Mouse (Mus musculus) left cerebral cortex, adult 8-10 months (tissue): Measurements from ENCODE around the gene Cmtm7. TPM values are rescaled to one million over a fixed set of nuclear protein-coding genes. Genes with fewer than 3 reads are reported as not detected.

Experiments
- DNase-seq, 2 experiments: peaks; one replicate each; pipeline ENCODE4 v3.0.0; 2022; ENCODE audit warnings: low spot score in 2 of 2
- total RNA-seq, 4 experiments: library from RNA; stranded (reverse); gene quantifications; 2 replicates each; pipeline ENCODE4 v1.2.4; 2022

The Cmtm7 gene
- 1 to 10 TPM; 2.7 to 6.4 (median 4.9) TPM for total RNA-seq

DNA sequence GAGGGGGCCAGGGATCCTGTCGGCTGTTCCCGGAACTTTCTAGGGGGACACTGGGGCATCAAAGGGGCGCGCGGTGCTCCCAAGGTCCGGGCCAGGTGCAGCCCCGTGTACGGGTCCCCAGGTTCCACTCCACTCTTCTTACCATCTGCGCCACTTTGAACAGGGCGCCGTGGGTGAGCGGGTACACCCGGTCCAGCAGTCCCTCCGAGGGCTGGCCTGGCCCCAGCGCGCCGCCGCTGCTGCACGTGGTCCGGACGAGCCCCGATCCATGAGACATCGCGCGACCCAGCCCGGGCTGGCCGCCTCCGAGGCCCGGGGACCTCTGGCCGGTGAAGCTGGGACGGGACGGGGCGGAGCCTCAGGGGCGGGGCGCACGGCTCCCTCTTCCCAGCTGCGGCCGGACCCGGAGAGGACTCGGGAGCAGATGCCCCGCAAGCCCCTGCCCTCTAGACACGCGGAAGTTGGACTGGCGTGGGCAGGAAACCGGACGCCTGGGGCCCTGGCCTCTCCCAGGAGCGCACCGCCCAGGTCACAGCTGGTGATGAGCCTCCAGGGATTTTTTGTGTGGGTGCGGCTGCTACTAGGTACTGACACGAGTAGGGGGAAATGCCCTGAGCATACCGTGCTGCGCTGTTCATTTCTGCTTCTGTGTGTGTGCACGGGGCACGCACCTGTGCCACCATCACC, at the start of gene Cmtm7:
Cmtm7 (minus strand) TSS at position 331 of the 687 bp plus-strand sequence.
- DNase-seq = no peak

DNA sequence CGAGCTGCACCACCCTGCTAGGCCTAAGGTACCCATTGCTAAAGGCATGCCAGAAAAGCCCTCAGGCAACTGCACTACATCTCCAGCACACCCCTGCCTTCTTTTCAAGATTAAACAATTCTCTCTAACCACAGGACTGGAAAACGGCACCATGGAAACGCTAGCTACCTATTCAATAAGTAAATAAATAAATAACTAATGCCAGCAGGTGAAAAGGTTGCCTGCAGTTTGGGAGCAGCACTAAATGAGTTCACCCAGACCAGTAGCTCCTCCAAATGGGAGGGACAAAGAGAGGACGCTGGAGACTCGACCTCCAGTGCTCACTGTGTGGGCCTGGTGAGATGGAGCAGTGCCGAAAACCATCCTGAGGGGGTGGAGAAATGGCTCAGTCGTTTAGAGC, 48.7 kb upstream of the Cmtm7 start:
- no peak for DNase-seq

DNA sequence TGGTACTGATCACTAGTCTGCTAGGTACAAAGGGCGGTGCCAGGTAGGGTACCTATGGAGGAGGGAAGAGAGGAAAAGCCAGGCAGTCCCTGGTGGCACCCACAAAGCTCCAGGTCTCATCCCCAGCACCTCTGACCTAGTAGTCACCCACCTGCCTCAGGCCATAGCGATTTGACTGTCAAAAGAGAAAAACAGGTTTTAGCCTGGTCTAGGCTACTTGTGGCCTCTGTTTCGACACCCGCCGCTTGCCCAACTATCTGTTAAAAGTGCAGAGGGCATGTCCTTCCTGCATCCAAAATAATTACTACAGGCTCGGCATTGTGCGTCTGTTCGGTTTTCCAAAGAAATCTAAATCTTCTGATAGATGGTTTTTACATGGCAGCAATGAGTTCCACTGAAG, 48.0 kb upstream of the Cmtm7 start:
- no peak for DNase-seq

DNA sequence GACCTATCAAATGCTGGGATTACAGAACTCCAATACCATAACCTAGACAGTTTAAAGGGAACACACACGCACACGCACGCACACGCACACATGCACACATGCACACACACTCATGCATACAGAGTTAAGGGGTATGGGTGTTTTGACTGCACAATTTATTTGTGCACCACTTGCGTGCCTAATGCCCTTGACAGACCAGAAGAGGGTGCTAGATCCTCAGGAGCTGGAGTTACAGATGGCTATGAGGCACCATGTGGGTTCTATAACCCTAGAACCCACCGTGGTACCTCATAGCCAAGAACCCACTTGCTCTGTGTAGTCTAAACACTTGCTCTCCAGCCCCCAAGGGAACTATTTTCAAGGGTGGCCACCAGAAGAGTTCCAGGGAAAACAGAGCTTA, 46.7 kb upstream of the Cmtm7 start:
- no peak for DNase-seq

DNA sequence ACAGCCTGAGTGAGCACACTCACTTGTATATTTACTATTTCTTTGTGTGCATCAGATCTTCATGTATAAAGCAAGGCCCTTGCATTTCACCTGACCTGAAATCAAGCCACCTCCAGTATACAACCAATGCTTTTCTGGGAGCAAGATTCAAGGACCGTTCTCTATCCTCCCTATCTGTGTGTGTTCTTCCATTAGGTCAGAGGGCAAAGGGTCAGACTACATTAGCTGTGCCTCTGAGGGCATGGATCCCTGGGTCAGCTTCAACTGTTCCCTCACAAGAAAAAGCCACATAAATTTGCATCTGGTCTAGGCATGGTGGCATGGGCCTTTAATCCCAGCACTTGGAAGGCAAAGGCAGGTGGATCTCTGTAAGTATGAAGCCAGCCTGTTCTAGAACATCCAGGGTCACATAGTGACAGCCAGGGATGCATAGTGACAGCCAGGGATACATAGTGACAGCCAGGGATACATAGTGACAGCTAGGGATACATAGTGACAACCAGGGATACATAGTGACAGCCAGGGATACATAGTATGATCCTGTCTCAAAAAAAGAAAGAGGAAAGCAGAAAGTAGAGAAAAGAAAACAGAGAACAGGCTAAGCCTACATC, 45.7 kb upstream of the Cmtm7 start:
- DNase-seq = no peak

DNA sequence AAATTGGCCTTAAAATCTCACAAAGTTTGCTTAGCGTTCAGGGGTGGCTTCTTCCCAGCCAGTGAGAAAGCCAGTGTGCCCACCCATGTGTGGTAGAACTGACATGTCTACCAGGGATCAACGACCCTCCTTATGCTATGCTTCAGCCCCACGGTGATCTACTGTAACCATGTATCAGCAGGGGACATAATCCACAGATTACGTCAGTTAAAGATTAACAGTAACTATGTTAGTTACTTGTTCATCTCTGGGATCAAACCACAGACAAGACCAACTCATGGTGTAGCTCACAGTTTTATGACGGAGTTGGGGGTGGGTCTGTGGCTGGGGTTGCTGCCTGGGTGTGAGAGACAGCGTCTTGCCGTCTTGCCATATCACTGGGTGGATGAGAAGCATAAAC, 42.5 kb upstream of the Cmtm7 start:
- no peak for DNase-seq

DNA sequence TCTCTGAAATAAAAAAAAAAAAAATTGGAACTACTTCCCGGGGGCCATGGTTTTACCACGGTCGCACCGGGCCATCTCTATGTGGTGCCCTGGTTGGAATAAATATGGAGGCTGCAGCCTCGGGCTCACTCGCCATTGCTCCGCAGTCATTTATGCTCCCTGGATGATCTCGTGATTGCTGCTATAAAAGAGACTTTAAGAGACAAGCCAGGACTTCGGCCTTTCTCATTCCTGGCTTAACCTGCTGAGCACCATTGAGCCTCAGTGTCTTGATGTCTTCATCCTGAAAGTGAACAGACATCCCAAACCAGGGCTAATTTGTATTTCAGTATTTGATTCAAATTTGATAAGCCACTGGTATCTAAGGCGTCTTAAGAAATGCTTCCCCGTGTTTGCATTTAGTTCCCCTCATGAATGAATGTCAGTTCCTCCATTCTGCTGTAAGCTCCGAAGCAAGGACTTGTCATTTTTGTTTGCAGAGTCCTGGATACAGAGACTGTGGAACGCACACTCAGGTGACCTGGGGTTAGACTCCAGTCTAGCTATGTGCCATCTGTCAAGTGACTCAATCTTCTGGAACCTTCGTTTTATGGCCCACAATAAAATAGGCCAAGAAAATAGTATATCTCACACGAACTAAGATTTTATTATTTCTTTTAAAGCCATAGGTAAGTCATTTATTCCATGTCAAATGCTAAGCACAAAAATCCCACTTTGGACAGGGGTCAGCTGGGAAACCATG, 40.1 kb upstream of the Cmtm7 start:
- no peak for DNase-seq

DNA sequence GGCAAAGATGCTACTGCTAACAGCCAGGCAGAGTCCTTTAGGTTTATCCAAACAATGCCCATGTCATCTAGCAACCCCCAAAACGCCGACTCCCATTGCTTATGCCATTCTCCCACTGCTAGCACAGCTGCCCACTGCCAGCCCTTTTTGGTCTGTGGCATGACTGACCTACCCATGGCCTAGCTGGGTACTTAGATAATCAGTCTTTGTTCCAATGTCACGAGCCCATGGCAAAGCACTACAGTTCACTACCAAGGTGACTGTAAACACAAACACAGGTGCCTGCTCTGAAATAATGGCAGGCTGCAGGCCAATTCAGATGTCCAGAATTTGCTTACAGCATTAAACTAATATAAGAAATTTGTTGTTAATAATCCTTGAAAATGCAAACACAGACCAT, 37.3 kb upstream of the Cmtm7 start:
- DNase-seq = no peak

DNA sequence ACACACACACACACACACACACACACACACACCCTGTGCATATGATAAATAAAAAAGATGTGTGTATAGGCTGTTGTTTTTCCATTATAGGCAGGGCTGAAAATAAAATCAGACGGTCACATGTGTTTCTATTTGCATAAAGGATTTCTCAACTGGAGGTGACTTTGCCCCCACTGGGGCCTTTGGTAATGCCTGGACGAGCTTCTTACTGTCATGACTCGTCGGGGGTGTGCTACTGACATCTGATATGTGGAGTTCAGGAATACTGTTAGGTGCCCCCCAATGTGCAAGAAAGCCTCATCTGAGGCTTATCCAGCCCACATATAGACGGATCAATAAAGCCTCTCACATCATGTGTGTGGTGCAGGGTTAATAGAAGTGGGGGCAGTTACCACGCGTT, 35.4 kb upstream of the Cmtm7 start:
- DNase-seq = no peak

DNA sequence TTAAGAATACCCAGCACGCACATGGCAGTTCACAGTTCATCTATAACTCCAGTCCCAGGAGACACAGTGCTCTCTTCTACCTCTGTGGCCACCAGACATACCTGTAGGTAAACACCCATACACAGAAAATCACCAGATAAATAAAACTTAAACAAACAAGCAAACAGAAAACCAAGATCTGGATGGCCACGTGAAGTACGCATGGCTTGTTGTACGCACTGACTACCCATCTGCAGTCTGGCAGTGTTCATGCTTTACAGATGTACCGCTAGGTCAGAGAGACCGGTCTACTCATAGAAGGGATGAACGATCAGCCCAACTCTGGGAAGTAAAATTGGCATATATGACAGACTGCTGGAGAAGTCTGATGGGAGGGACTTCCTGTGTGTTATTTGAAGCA, 34.5 kb upstream of the Cmtm7 start:
- no peak for DNase-seq

DNA sequence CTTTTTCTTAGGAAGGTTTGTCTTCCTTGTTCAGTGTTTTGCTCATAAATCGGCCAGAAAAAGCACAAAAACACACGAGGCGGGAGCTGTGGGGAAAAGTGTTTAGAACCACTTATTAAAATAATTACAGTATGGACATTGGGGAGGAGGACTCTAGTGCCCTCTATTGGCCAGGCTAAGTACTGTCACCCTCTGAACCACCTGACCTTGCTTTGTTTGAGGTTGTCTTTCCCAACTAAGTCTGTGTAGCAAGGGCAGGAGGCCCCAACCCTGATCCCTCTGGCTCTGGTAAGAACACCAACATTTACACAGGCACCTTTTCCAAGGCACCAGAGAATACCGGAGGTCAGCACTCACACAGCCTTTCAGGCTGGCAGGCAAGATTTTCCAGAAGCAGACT, 33.7 kb upstream of the Cmtm7 start:
- DNase-seq = no peak

DNA sequence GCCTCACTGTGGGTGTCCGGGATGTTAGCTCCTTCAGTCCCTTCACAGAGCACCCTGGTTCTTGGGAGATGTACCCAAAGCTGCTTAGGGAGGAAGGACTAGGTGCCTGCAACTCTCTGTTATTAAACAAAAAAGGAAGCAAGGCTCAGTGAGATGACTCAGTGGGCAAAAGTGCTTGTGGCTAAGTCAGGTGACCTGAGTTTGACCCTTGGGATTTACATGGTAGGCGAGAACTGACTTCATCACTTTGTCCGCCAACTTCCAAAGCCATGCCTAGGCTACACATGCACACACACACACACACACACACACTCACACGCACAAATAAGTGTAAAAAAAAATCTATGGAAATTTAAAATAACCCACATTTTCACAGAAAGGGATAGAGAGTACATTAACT, 30.3 kb upstream of the Cmtm7 start:
- DNase-seq = no peak

DNA sequence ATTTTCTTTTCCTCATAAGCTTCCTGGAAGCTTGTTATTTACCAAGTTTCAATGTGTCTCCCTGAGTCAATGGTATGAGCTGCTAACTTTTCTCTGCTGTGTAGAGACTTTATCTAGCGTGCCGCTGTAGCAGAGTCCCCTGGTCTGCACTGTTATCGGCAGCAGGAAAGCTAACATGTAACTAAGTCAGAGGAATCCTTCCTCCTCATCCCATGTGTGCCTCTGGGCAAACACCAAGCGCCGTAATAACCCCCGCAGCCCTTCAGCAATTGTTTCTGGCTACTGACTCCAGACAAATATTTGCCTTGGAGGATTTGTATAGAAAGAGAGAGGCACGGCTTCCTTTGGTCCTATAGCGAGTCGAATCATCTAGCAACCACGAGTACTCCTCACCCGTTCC, 29.2 kb upstream of the Cmtm7 start:
- no peak for DNase-seq

DNA sequence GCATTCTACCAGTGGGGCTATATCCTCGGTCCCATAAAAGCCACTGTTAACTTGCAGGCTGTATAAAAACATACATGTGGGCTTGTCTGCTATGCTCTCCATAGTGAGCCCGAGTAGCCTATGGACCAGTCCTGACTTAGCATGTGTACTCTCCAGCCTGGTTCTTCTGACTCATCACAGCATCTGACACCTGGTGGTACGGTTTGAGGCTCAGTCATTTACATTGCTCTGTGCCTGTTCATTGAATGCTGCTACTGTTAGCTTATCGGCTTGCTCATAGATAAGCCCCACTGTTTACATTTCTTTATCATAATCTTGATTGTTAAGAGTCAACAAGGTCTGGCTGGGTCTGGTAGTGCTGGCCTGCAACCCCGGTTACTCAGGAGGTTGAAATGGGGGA, 27.0 kb upstream of the Cmtm7 start:
- DNase-seq = no peak

DNA sequence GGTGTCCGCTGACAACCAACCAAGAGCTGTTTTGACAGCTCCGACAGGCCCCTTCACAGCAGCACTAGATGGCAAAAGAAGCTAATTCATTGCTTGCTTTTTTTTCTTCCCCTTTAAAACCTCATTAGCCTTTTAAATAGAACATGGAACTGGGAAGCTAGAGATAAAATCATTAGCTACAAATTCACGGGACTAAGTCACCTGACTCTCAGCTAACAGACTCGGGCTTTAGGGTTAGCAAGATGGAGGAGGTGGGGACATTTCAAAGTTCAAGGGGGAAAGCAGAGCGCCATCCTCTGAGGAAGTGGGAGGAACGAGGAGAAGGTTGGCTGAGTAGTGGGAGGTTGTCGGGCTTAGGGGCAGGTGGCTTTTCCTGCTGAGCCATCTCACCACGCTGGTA, 25.6 kb upstream of the Cmtm7 start:
- DNase-seq = no peak

DNA sequence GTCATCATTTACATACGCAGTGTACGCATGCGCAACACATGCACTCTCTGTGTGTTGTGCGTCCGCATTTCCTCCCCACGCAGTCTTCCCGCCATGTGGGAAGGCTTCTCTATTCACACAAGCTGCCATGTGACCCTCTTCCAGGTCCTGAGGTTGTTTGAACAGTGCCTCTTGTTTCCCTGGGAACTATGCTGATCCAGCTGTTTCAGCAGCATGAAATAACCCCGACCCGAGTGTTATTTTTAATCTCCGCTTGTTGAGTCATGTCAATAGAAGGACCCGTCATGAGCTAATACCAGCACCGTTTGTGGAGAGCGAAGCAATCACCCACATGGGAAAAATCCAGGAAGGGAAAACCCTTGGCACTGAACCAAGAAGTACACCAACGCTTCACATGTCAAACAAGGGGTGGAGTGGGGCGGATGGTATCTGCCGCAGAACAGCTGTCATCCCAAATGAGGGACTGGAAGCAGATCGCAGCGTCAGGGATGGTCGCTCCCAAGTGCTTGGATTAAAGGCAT, 23.6 kb upstream of the Cmtm7 start:
- peak; percentile 20 to 57 for DNase-seq

DNA sequence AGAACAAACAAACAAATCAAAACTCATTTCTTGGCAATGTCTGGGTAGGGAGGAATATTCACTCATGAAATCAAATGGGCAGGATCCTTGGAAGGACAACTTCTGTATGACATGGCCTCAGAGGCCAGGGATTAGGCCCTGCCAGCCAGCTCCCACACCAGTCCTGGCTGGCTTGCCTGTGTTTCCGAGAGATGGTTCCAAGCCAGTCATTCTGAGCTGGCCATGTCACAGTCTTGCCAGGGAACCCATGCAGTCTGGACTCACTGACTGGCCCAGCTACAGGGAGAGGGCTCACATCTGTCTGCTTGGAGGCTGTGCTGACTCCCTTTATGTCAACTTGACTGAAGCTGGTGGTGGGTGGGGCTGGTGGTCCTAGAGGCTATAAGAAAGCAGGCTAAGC, 20.5 kb upstream of the Cmtm7 start:
- no peak for DNase-seq

DNA sequence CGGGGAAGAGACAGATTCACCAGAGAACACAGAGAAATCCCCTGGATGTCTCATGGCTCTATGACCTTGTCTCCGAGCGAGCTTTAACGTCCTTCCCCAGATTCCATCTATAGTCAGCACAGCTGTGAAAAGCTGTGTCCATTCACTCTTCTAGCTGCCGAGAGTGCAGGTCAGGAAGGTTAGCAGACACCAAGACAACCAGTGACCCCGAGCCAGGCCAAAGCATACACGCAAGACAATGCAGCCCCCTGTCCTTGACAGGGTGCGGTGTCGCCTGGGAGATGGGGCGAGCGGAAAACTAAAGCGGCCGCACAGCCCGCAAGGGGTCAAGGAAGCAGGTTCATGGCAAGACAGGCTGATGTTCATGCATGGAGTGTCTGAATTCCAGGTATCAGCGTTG, 19.6 kb upstream of the Cmtm7 start:
- DNase-seq = no peak

DNA sequence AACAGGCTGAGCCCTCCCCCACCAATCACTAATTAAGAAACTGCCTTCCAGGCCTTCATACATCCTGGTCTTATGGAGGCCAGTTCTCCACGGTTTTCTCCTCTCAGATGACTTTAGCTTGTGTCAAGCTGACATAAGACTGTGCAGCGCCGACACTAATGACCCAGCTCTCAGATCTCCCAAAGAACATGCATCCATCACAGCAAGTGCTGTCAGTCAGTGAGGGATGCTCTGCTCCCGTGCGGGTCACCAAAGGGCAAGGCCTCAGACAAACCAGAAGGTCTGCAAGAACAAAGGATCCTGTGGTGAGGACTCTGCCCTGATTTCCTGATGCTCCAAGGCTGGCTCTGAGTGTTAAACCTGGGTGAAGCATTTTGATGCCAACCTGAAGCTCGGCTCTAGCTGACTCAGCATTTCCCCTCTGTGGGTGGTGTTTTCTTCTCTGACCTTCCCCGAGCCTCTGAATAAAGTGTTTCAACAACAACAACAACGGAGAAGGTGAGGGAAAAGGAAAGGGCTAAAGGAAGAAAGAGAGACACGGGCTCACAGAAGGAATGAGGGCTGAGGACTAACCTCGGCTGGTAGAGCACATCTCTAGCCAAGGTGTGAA, 17.9 kb upstream of the Cmtm7 start:
- DNase-seq = no peak

DNA sequence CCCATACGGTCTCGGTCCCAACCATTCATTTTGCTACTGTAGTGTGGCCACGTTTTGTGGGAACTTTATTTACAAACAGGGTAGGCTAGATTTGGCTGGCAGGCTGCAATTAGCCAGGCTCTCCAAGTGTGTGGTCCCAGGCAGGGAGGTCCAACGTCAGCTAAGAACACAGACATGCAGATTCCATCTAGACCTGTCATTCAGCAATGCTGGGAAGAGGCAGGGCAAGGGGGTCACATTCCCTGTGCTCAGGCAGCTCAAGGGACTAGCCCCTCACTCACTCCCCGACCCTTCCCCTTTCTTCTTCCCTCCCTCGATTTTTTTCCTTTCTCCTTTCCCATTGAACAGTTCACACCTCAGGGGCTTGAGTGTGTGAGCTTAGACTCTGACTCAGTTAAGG, 17.2 kb upstream of the Cmtm7 start:
- no peak for DNase-seq

DNA sequence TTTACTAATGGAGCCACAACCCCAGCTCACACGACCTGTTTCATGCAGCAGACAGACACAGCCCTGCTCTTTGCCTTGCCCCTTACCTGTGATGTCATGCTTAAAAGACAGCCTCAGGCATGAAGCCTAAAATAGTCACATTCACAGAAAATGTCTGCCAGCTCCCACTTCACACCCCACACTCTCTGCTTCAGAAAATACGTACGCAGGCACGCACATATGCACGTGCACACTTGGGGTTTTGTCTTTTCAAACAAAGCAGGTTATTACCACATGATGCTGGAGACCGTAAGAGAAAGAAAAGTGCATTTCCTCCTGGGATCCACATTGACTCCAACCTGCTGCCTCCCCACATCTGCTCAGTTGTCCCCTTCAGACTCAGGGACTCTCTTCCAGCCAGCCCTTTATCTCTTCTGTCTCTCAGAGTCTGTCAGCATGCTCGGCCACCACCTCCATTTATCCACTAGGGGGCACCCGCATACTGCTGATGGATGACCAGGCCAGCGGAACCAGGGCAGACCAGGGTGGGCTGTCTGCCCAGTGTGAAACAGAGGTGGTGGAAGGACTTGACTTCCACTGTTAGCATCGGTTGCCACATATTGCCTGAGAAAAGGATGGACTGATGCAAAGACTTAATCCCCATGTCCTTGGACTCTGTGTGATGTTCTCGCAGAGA, 15.8 kb upstream of the Cmtm7 start:
- peak; percentile 69 to 74 for DNase-seq
